Mouse (Mus musculus) kidney, adult 2 months (tissue): ENCODE results near the gene Adprh. TPM values are rescaled to one million over a fixed set of nuclear protein-coding genes. Genes with fewer than 3 reads are reported as not detected.

Experiments
- DNase-seq: peaks from one replicate; pipeline ENCODE4 v3.0.0; 2021
- H3K27ac ChIP-seq: fragments of 200-500 bp; 2 replicates; pipeline ENCODE4 v1.5.1; 2012; ENCODE audit warnings: low read depth, low read length, control low read depth, inconsistent platforms; ENCODE audit not compliant: insufficient read depth
- H3K27me3 ChIP-seq: fragments of 200-500 bp; replicated peaks from 2 replicates; pipeline ENCODE4 v1.6.1; 2012; ENCODE audit warnings: mild to moderate bottlenecking, moderate library complexity, low read length, inconsistent platforms; ENCODE audit not compliant: control insufficient read depth, insufficient read depth
- H3K36me3 ChIP-seq: fragments of 200-500 bp; 2 replicates; pipeline ENCODE4 v1.6.1; 2012; ENCODE audit warnings: mild to moderate bottlenecking, moderate library complexity, low read length, inconsistent platforms; ENCODE audit not compliant: control insufficient read depth, insufficient read depth
- H3K4me1 ChIP-seq: fragments of 200-500 bp; 2 replicates; pipeline ENCODE4 v1.6.1; 2011; ENCODE audit warnings: low read length; ENCODE audit not compliant: control insufficient read depth, insufficient read depth
- H3K4me3 ChIP-seq: fragments of 200-500 bp; 2 replicates; pipeline ENCODE4 v1.5.1; 2011; ENCODE audit warnings: mild to moderate bottlenecking, low read depth, low read length, control low read depth; ENCODE audit not compliant: insufficient read depth
- CTCF ChIP-seq: fragments of 200-500 bp; conservative IDR thresholded peaks from 2 replicates; pipeline ENCODE4 v1.5.1; 2011; ENCODE audit warnings: low read depth, mild to moderate bottlenecking, control low read depth, low read length, moderate library complexity, mixed read lengths; ENCODE audit not compliant: insufficient read depth, insufficient read length
- POLR2A ChIP-seq: fragments of 200-500 bp; IDR thresholded peaks from one replicate; pipeline ENCODE4 v1.6.1; 2011; ENCODE audit warnings: low read depth, low read length, control low read depth
- WGBS: fragments of 180-500 bp; shearing (Covaris S2); methylation state at CpG from one replicate; pipeline ENCODE4 v1.1.7; 2018; 5-methylcytosine and 5-hydroxymethylcytosine counted together
- polyA plus RNA-seq: library from polyadenylated mRNA; depleted of rRNA; stranded (reverse); fragments of >200 nt; gene quantifications from 2 replicates; pipeline ENCODE4 v1.2.3, GENCODE M21; 2012

The Adprh gene
- polyA plus RNA-seq, 1 experiment = 20.4 TPM

DNA sequence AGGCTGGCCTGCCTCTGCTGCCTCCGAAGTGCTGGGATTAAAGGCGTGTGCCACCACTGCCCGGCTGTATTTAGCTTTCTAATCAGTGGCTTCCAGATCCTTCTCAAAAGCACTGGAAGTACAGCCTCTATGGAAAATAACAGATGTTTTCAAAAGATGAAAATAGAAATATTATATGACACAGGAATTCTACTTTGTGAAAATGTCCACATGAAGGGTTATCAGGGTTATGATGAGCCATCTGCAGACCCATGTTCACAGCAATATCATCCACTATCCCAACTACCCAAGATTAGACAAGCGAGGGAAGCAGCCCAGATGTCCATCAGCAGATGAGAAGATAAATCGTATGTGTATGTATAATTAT is 20.0 kb upstream of the Adprh start:
- H3K4me3 ChIP-seq = no peak overlapping the region
- no peaks in the 10 kb centered on the region for H3K27me3 ChIP-seq
- no peak overlapping the region for H3K27ac ChIP-seq
- TF ChIP-seq CTCF = no peak
- TF ChIP-seq POLR2A = no peak
- 0 out of 2 replicates have a peak, but pooled peaks cover 3% of the 10 kb centered on the region for H3K4me1 ChIP-seq
- no peaks in the 10 kb centered on the region for H3K36me3 ChIP-seq
- WGBS = 92% methylated on average over 5 of the region's 5 CpGs
- no peak for DNase-seq

GRCm38 (mm10) chr16:38471697-38472506 is 19.4 kb upstream of the Adprh start:
- no peak for TF ChIP-seq POLR2A
- TF ChIP-seq CTCF = no peak
- Histone ChIP-seq H3K27ac (no peak overlapping the region), H3K27me3 (no peaks in the 10 kb centered on the region), H3K4me3 (no peak overlapping the region), H3K36me3 (no peaks in the 10 kb centered on the region), H3K4me1 (0 out of 2 replicates have a peak, but pooled peaks cover 3% of the 10 kb centered on the region)
- WGBS = 83% methylated on average over 11 of the region's 11 CpGs
- no peak for DNase-seq

- no peaks in the 10 kb centered on the region for H3K27me3 ChIP-seq
- 75% methylated on average over 8 of the region's 8 CpGs for WGBS
- H3K4me3 ChIP-seq = no peak overlapping the region
- no peaks in the 10 kb centered on the region for H3K4me1 ChIP-seq
- no peak for DNase-seq
- TF ChIP-seq POLR2A = no peak
- no peak for TF ChIP-seq CTCF
- no peaks in the 10 kb centered on the region for H3K36me3 ChIP-seq
- no peak overlapping the region for H3K27ac ChIP-seq
These were observed 16.9 kb upstream of the Adprh start for GRCm38 (mm10) chr16:38469437-38469836.

DNA sequence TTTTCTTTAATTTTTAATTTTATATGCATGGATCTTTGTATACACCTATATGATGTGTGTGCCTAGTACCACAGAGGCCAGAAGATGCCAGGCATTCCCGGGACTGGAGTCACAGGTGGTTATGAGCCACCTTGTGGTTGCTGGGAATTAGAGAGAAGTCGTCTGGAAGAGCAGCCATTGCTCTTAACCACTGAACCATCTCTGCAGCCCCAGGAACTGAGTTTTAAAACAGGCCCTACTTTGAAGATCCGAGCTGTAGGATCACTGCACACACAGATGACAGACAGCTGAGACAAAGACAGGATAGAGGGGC is 16.2 kb upstream of the Adprh start:
- Histone ChIP-seq H3K27me3 (no peaks in the 10 kb centered on the region), H3K4me1 (no peaks in the 10 kb centered on the region), H3K36me3 (no peaks in the 10 kb centered on the region), H3K27ac (no peak overlapping the region), H3K4me3 (no peak overlapping the region)
- TF ChIP-seq CTCF (peak; percentile 46), POLR2A (no peak)
- peak; percentile 43 for DNase-seq
- WGBS = 29% methylated on average over 3 of the region's 3 CpGs

- Histone ChIP-seq H3K36me3 (no peaks in the 10 kb centered on the region), H3K27ac (no peak overlapping the region), H3K4me1 (no peaks in the 10 kb centered on the region), H3K27me3 (no peaks in the 10 kb centered on the region), H3K4me3 (no peak overlapping the region)
- WGBS = 61% methylated on average over 8 of the region's 8 CpGs
- DNase-seq = peak; percentile 35
- no peak for TF ChIP-seq POLR2A
- no peak for TF ChIP-seq CTCF
These were observed 15.6 kb upstream of the Adprh start for GRCm38 (mm10) chr16:38467917-38468705.

DNA sequence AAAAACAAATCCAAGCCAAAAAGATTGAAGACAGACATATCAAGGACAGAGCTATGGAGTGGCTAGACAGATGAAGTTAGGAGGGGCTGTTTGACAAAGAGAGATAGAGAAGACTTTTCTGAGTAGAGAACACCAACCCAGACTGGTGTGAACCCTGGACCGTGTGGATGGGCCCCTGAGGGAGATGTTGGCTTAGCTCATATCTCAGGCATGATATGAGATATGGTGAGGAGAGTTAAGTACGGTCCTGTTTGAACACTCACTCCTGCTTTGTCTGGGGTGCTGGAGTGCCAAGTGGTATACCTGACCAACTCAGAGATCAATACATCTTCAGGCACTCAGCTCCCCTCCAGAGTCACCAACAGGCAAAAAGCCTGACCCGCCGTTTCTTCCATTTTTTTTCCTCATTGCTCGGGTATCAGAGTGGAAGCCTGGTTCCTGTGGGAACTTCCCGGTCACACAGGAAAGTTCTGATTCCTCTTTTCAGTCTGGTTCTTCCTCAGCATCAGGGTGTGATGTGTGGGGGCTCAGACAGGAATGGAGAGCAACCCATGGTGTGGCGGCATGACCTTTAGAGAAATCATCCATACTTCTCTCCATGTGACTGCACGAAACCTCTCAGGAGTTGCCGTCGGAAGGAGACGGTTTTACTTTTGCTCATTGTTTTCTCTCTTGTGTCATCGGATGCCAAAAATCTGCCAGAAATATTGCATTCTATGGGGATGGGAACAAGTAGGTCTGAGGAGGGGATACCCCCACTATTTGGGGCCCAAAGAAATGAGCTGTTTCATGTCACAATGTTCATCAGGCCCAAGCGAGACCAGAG is 14.8 kb upstream of the Adprh start:
- Histone ChIP-seq H3K4me3 (no peak overlapping the region), H3K36me3 (no peaks in the 10 kb centered on the region), H3K27ac (no peak overlapping the region), H3K27me3 (no peaks in the 10 kb centered on the region), H3K4me1 (no peaks in the 10 kb centered on the region)
- DNase-seq = no peak
- TF ChIP-seq CTCF (no peak), POLR2A (no peak)
- 88% methylated on average over 13 of the region's 13 CpGs for WGBS

DNA sequence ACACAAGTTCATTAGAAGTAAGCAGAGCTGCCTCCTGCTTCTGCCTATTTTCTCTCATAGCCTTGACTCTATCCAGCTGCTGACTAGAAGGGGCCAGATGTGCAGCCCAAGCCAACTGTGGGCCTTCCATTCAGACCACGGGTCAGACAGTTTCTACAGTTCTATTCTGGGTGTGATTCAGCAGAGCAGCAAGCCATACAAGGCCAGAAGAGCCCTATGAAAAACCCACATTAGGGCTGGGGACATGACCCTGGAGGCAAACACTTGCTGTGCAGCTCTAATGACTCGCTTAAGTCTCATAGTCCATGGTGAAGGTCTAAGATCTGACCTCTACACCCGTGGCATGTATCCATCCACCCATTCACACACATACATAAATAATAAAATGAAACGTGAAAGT is 13.6 kb upstream of the Adprh start:
- no peak overlapping the region for H3K27ac ChIP-seq
- no peak for DNase-seq
- no peaks in the 10 kb centered on the region for H3K4me1 ChIP-seq
- no peaks in the 10 kb centered on the region for H3K27me3 ChIP-seq
- H3K4me3 ChIP-seq = no peak overlapping the region
- H3K36me3 ChIP-seq = no peaks in the 10 kb centered on the region
- TF ChIP-seq POLR2A (no peak), CTCF (no peak)
- 68% methylated on average over 4 of the region's 4 CpGs for WGBS
